Mouse (Mus musculus) CH12.LX (cell line): ENCODE measurements around the gene Btbd3. TPM values are rescaled to one million over a fixed set of nuclear protein-coding genes. Genes with fewer than 3 reads are reported as not detected.

Experiments used
- DNase-seq: peaks from one replicate; pipeline ENCODE4 v3.0.0-alpha.2; 2013; ENCODE audit errors: extremely low read depth
- H3K27ac ChIP-seq: 2 replicates; pipeline ENCODE4 v1.5.1; 2012; ENCODE audit warnings: low read depth, mild to moderate bottlenecking, control low read depth, moderate library complexity; ENCODE audit not compliant: insufficient read depth
- H3K27me3 ChIP-seq: replicated peaks from 2 replicates; pipeline ENCODE3; 2012; ENCODE audit warnings: inconsistent platforms
- H3K36me3 ChIP-seq, 2 experiments: replicated peaks in 1 of 2; 2 replicates each; pipeline versions ENCODE3 to v1.6.1; 2012; ENCODE audit warnings: inconsistent platforms in 1 of 2, low read length in 1 of 2, mild to moderate bottlenecking in 1 of 2, mixed read lengths in 1 of 2, moderate library complexity in 1 of 2; ENCODE audit not compliant: control insufficient read depth in 1 of 2, insufficient read depth in 1 of 2
- H3K4me1 ChIP-seq, 2 experiments: 2 replicates each; pipeline ENCODE4 v1.6.1; 2012; ENCODE audit warnings: inconsistent platforms in 1 of 2, moderate library complexity in 1 of 2; ENCODE audit not compliant: insufficient read depth in 2 of 2, control insufficient read depth in 1 of 2
- H3K4me2 ChIP-seq: 2 replicates; pipeline ENCODE4 v1.6.1; 2012; ENCODE audit warnings: low read depth, mild to moderate bottlenecking, control low read depth; ENCODE audit not compliant: poor library complexity, insufficient read depth, severe bottlenecking
- H3K4me3 ChIP-seq, 3 experiments: fragments of 150-350 bp in 1 of 3; sonication (generic) in 1 of 3; replicated peaks in 1 of 3; 2 replicates each; pipeline versions ENCODE3 to v1.5.1; 2011 to 2012; ENCODE audit warnings: low read depth in 2 of 3, low read length in 2 of 3, mild to moderate bottlenecking in 2 of 3, moderate library complexity in 2 of 3, control low read depth in 1 of 3, improper control_type of control experiment in 1 of 3, inconsistent platforms in 1 of 3, mixed read lengths in 1 of 3; ENCODE audit not compliant: poor library complexity in 1 of 3
- H3K79me2 ChIP-seq: replicated peaks from 2 replicates; pipeline ENCODE4 v1.6.1; 2012; ENCODE audit warnings: mild to moderate bottlenecking, moderate library complexity; ENCODE audit not compliant: control insufficient read depth, poor library complexity, insufficient read depth, severe bottlenecking; ENCODE audit errors: extremely low read depth
- H3K9ac ChIP-seq: 2 replicates; pipeline ENCODE4 v1.6.1; 2012; ENCODE audit warnings: low read depth, mild to moderate bottlenecking, control low read depth, moderate library complexity; ENCODE audit not compliant: insufficient read depth
- H3K9me3 ChIP-seq: replicated peaks from 2 replicates; pipeline ENCODE3; 2012; ENCODE audit warnings: low read length, inconsistent platforms, mixed read lengths
- BHLHE40 ChIP-seq: IDR thresholded peaks from 2 replicates; pipeline ENCODE4 v1.6.1; 2011; ENCODE audit warnings: mild to moderate bottlenecking, low read depth, low read length, improper control_type of control experiment
- CHD1 ChIP-seq: IDR thresholded peaks from 2 replicates; pipeline ENCODE4 v1.6.1; 2012; ENCODE audit warnings: low read depth, low read length, improper control_type of control experiment, inconsistent platforms
- ELF1 ChIP-seq: IDR thresholded peaks from 2 replicates; pipeline ENCODE4 v1.6.1; 2014; ENCODE audit warnings: low read depth, mild to moderate bottlenecking, inconsistent platforms, low read length, improper control_type of control experiment
- IRF4 ChIP-seq: IDR thresholded peaks from 2 replicates; pipeline ENCODE4 v1.6.1; 2014; ENCODE audit warnings: low read depth, mild to moderate bottlenecking, inconsistent platforms, low read length, improper control_type of control experiment
- JUN ChIP-seq: IDR thresholded peaks from 2 replicates; pipeline ENCODE4 v1.6.1; 2011; ENCODE audit warnings: low read depth, mild to moderate bottlenecking, low read length, improper control_type of control experiment, moderate library complexity; ENCODE audit not compliant: insufficient read depth
- JUND ChIP-seq: conservative IDR thresholded peaks from 2 replicates; pipeline ENCODE4 v1.6.1; 2011; ENCODE audit warnings: low read depth, low read length, improper control_type of control experiment
- KAT2A ChIP-seq: IDR thresholded peaks from 2 replicates; pipeline ENCODE4 v1.6.1; 2012; ENCODE audit warnings: low read length, improper control_type of control experiment, inconsistent platforms; ENCODE audit not compliant: insufficient replicate concordance
- MAFK ChIP-seq: IDR thresholded peaks from 2 replicates; pipeline ENCODE4 v1.6.1; 2011; ENCODE audit warnings: low read length, improper control_type of control experiment; ENCODE audit not compliant: insufficient replicate concordance
- MAX ChIP-seq: IDR thresholded peaks from 2 replicates; pipeline ENCODE4 v1.6.1; 2011; ENCODE audit warnings: low read length, improper control_type of control experiment
- MAZ ChIP-seq: IDR thresholded peaks from 2 replicates; pipeline ENCODE4 v1.6.1; 2012; ENCODE audit warnings: low read depth, mild to moderate bottlenecking, inconsistent platforms, low read length, improper control_type of control experiment, moderate library complexity
- MEF2A ChIP-seq: IDR thresholded peaks from 2 replicates; pipeline ENCODE4 v1.6.1; 2014; ENCODE audit warnings: low read depth, mild to moderate bottlenecking, inconsistent platforms, low read length, improper control_type of control experiment, borderline replicate concordance
- MXI1 ChIP-seq: IDR thresholded peaks from 2 replicates; pipeline ENCODE4 v1.6.1; 2011; ENCODE audit warnings: mild to moderate bottlenecking, low read depth, low read length, improper control_type of control experiment
- MYC ChIP-seq: IDR thresholded peaks from 2 replicates; pipeline ENCODE4 v1.6.1; 2011; ENCODE audit warnings: low read depth, mild to moderate bottlenecking, improper control_type of control experiment, low read length
- NELFE ChIP-seq: IDR thresholded peaks from 2 replicates; pipeline ENCODE4 v1.6.1; 2011; ENCODE audit warnings: low read depth, low read length, improper control_type of control experiment
- PAX5 ChIP-seq: IDR thresholded peaks from 2 replicates; pipeline ENCODE4 v1.6.1; 2012; ENCODE audit warnings: low read length, inconsistent platforms, mixed read lengths
- POLR2AphosphoS2 ChIP-seq: IDR thresholded peaks from 2 replicates; pipeline ENCODE4 v1.6.1; 2011; ENCODE audit warnings: low read depth, low read length, improper control_type of control experiment
- RCOR1 ChIP-seq: conservative IDR thresholded peaks from 2 replicates; pipeline ENCODE4 v1.6.1; 2012; ENCODE audit warnings: low read depth, mild to moderate bottlenecking, inconsistent platforms, low read length, improper control_type of control experiment
- SIN3A ChIP-seq: IDR thresholded peaks from 2 replicates; pipeline ENCODE4 v1.6.1; 2012; ENCODE audit warnings: low read length, improper control_type of control experiment, inconsistent platforms
- SMC3 ChIP-seq: IDR thresholded peaks from 2 replicates; pipeline ENCODE4 v1.6.1; 2011; ENCODE audit warnings: low read depth, low read length, improper control_type of control experiment
- TBP ChIP-seq: conservative IDR thresholded peaks from 2 replicates; pipeline ENCODE4 v1.6.1; 2011; ENCODE audit warnings: low read depth, low read length, improper control_type of control experiment
- TCF12 ChIP-seq: IDR thresholded peaks from 2 replicates; pipeline ENCODE4 v1.6.1; 2014; ENCODE audit warnings: low read depth, mild to moderate bottlenecking, inconsistent platforms, low read length, improper control_type of control experiment
- USF1 ChIP-seq: IDR thresholded peaks from 2 replicates; pipeline ENCODE4 v1.6.1; 2014; ENCODE audit warnings: low read depth, mild to moderate bottlenecking, inconsistent platforms, low read length, improper control_type of control experiment
- USF2 ChIP-seq: conservative IDR thresholded peaks from 2 replicates; pipeline ENCODE4 v1.6.1; 2011; ENCODE audit warnings: low read depth, low read length, improper control_type of control experiment
- ZC3H11A ChIP-seq: IDR thresholded peaks from 2 replicates; pipeline ENCODE4 v1.6.1; 2012; ENCODE audit warnings: low read depth, mild to moderate bottlenecking, inconsistent platforms, low read length, improper control_type of control experiment
- ZKSCAN1 ChIP-seq: IDR thresholded peaks from 2 replicates; pipeline ENCODE4 v1.6.1; 2012; ENCODE audit warnings: low read depth, inconsistent platforms, low read length, improper control_type of control experiment, borderline replicate concordance
- ZNF384 ChIP-seq: IDR thresholded peaks from 2 replicates; pipeline ENCODE4 v1.6.1; 2012; ENCODE audit warnings: low read depth, low read length, improper control_type of control experiment, inconsistent platforms
- dilution Hi-C: fragments of 300-500 bp; cut with MboI; formaldehyde crosslinking; loops from 2 replicates; pipeline ENCODE4 v1.14.3; 2020; ENCODE audit warnings: low sequenced_read_pairs; ENCODE audit not compliant: extremely low pct_unique_long_range_greater_than_20kb, extremely low pct_ligation_motif_present
- in situ Hi-C: fragments of 300-500 bp; cut with MboI; formaldehyde crosslinking; loops from 3 replicates; pipeline ENCODE4 v1.14.3; 2019; ENCODE audit warnings: low sequenced_read_pairs, low pct_ligation_motif_present, low pct_unique_long_range_greater_than_20kb, mixed read lengths
- polyA plus RNA-seq: library from polyadenylated mRNA; unstranded; fragments of >175 nt; gene quantifications from 2 replicates; pipeline ENCODE4 v1.2.1, GENCODE M21; 2012; ENCODE audit warnings: low read depth; ENCODE audit not compliant: insufficient read length
- total RNA-seq, 2 experiments: library from RNA; depleted of rRNA; stranded (reverse); fragments of 300-350 nt in 1 of 2; fragments of >200 nt in 1 of 2; gene quantifications; 2 replicates each; pipeline ENCODE4 v1.2.3; 2012 to 2014

Gene Btbd3
- total and polyA plus RNA-seq, 3 experiments, result not detected

- H3K9me3 ChIP-seq, result peaks cover 55% of the 10 kb centered on the region
- no peaks in the 10 kb centered on the region for H3K27me3 ChIP-seq
- no peaks in the 10 kb centered on the region for H3K79me2 ChIP-seq
- H3K9ac ChIP-seq, result no peak overlapping the region
- in situ Hi-C loops, result no loop called here
- H3K27ac ChIP-seq, result no peak overlapping the region
- no peak for DNase-seq
- H3K4me2 ChIP-seq, result no peak overlapping the region
- TF ChIP-seq PAX5 (no peak), SIN3A (no peak), ZNF384 (no peak), TBP (no peak), TCF12 (no peak)
- dilution Hi-C loops, result no loop called here
- no peak overlapping the region for H3K4me3 ChIP-seq
- no peaks in the 10 kb centered on the region for H3K4me1 ChIP-seq
- no peaks in the 10 kb centered on the region for H3K36me3 ChIP-seq
Measured at GRCm38 (mm10) chr2:138446466-138446865, 190.1 kb downstream of the Btbd3 start.

- dilution Hi-C loops, result no loop called here
- DNase-seq, result no peak
- no peak overlapping the region for H3K4me2 ChIP-seq
- no peaks in the 10 kb centered on the region for H3K4me1 ChIP-seq
- H3K27me3 ChIP-seq, result no peaks in the 10 kb centered on the region
- in situ Hi-C loops, result no loop called here
- TF ChIP-seq CHD1 (no peak), KAT2A (no peak), MEF2A (no peak), PAX5 (no peak), MYC (no peak), RCOR1 (no peak), ZNF384 (no peak), SIN3A (no peak), BHLHE40 (no peak), MAX (no peak)
- H3K9me3 ChIP-seq, result peaks cover 54% of the 10 kb centered on the region
- H3K27ac ChIP-seq, result no peak overlapping the region
- no peaks in the 10 kb centered on the region for H3K79me2 ChIP-seq
- no peaks in the 10 kb centered on the region for H3K36me3 ChIP-seq
- no peak overlapping the region for H3K4me3 ChIP-seq
- no peak overlapping the region for H3K9ac ChIP-seq
Measured at GRCm38 (mm10) chr2:138446943-138447342, 190.6 kb downstream of the Btbd3 start.

GRCm38 (mm10) chr2:138447681-138448080 is 191.3 kb downstream of the Btbd3 start:
- in situ Hi-C loops (no loop called here), dilution Hi-C loops (no loop called here)
- no peaks in the 10 kb centered on the region for H3K36me3 ChIP-seq
- no peak overlapping the region for H3K4me2 ChIP-seq
- no peak overlapping the region for H3K4me3 ChIP-seq
- no peak for DNase-seq
- no peak overlapping the region for H3K27ac ChIP-seq
- H3K9ac ChIP-seq, result no peak overlapping the region
- no peaks in the 10 kb centered on the region for H3K79me2 ChIP-seq
- no peak for TF ChIP-seq IRF4
- TF ChIP-seq KAT2A, result no peak
- no peak for TF ChIP-seq ELF1
- no peak for TF ChIP-seq JUN
- no peak for TF ChIP-seq PAX5
- no peak for TF ChIP-seq SMC3
- TF ChIP-seq ZKSCAN1, result no peak
- TF ChIP-seq USF1, result no peak
- TF ChIP-seq ZC3H11A, result no peak
- no peak for TF ChIP-seq JUND
- TF ChIP-seq MAZ, result no peak
- no peak for TF ChIP-seq POLR2AphosphoS2
- no peak for TF ChIP-seq MXI1
- TF ChIP-seq MAX, result no peak
- no peak for TF ChIP-seq USF2
- TF ChIP-seq MAFK, result no peak
- no peak for TF ChIP-seq NELFE
- TF ChIP-seq CHD1, result no peak
- no peak for TF ChIP-seq RCOR1
- TF ChIP-seq SIN3A, result no peak
- H3K9me3 ChIP-seq, result peaks cover 54% of the 10 kb centered on the region
- no peaks in the 10 kb centered on the region for H3K27me3 ChIP-seq
- H3K4me1 ChIP-seq, result no peaks in the 10 kb centered on the region
